Mouse (Mus musculus) spleen, postnatal 10 days (tissue): ENCODE measurements around the gene Cyp2f2.

Source experiments
- DNase-seq, 2 experiments: peaks; one replicate each; pipeline ENCODE4 v3.0.0; 2021 to 2022; ENCODE audit warnings: low spot score in 2 of 2

The Cyp2f2 gene

DNA sequence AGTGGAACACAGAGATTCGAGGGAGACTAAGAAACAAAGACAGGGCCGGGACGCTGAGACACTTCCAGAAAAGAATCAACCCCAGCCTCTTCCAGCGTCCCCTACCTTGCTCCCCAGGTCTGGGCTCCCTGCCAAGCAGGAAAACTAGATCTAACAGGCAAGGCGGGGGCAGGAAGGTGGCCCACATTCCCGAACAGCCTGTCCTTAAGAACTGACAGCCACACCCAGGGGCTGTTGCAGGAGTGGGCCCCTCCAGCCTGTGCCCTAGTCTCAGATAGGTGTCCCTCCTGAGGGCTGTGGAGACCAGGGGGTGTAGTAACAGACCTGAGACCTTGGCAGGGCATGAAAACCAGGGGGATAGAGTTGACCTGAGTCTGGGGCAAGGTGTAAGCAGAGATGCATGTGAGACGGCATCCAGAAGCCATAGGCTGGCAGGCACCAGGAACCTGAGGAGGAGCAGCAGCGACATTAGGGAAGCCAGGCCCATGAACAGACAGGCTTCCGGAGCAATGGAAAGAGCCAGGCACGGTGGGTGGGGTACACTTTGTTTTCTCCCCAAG, 33.6 kb downstream of the Cyp2f2 start, which contains the start of gene Cyp2t4:
TSS of gene Cyp2t4 (plus strand) at position 510 of the 560 bp plus-strand sequence.
- no peak for DNase-seq

DNA sequence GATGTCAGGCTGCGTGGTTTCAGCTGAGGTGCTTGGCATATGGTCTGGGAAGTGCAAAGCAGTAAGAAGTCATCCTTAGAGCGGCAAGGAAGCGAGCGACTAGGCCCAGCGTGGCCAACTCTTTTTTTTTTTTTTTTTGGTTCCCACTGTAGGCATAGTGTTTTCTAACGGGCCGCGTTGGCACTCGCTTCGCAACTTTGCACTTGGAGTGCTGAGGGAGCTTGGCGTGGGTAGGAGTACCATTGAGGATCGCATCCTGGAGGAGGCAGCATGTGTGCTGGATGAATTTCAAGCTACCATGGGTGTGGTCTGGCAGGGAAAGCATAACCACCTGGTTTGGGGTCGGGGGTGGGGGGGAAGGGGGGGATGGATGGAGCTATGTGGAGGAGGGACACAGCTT, 36.3 kb downstream of the Cyp2f2 start:
- DNase-seq, result no peak

DNA sequence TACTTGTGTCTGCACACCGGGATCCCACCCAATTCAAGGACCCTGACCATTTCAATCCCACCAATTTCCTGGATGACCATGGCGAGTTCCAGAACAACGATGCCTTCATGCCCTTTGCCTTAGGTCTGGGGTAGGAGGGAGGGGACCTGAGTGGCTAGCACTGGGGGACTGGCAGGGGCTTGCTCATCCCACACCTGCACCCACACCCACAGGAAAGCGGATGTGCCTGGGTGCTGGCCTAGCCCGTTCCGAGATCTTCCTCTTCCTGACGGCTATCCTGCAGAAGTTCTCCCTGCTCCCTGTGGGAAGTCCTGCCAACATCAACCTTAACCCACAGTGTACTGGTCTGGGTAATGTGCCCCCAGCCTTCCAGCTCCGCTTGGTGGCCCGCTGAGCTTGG, 38.5 kb downstream of the Cyp2f2 start:
- no peak for DNase-seq

DNA sequence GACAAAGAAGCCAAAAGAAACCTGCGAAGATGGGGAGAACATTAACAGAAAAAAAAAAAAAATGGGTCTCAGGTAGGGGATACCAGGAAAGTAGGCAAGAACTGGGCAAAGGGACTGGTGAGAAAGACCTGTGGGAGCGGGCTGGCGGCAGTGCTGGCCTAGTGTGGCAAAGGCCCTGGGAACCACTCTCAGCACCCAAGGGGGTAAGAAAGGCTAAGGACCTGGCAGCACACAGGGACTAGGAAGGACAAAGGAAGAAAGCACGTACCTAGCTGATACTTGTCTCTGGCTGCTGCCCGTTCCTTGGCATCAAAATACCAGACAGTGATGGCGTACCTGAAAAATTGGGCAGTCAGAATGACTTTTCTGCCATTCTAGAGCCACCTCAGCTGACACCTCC, 39.5 kb downstream of the Cyp2f2 start:
- DNase-seq, result no peak

DNA sequence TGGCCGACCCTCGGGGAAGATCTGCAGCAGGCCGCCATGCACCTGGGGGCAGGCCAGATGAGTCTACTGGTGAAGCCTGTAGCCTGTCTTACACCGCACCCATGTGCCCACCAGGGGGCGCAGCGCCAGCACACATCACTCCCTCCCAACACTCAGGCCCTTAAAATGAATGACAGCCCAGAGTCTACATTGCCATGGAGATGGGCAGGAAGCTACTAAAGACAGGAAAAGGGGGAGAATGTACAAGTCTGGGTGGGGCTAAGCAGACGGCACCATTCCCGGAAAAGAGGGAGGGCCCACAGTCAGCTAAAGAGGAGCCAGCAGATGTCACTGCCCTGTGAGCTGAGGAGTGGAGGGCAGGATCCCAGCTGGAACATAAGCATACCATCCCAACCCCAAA, 40.2 kb downstream of the Cyp2f2 start:
- DNase-seq, result peak; percentile 79 to 91

DNA sequence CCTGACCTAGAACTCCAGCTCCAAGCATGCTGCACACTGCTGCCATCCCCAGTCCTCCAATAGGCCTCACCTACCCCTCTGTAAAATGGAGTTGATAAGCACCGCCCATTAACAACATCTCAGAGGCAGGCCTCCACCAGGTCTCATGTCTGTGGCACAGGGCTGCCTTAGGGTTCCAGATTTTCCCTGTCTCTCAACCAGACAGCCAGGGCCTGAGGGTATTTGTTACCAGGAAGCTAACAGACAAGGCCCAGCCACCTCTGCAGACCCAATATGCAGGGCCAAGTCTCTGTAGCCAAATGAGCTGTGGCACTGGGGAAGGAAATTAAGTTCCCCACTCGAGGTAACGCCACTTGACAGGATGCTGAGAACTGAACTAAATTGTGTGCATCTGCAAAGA, 41.2 kb downstream of the Cyp2f2 start:
- no peak for DNase-seq

DNA sequence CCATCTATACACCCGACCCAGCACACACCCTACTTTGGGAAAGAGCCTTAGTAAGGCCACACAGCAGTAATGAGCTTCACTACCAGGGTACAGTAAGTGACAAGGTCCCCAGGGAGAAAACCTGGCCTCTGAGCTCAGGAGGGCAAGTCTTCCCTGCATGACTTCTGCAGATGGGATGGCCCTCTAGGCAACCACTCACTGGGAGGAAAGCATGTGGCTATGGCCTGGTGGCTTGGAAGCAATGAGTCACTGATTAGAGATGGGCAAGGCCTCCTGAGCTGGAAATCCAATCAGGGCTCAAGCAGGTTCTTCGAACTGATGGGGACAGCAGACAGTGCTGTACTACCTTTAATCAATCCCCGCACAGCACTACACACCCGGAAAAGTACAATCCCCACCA, 42.0 kb downstream of the Cyp2f2 start:
- no peak for DNase-seq

DNA sequence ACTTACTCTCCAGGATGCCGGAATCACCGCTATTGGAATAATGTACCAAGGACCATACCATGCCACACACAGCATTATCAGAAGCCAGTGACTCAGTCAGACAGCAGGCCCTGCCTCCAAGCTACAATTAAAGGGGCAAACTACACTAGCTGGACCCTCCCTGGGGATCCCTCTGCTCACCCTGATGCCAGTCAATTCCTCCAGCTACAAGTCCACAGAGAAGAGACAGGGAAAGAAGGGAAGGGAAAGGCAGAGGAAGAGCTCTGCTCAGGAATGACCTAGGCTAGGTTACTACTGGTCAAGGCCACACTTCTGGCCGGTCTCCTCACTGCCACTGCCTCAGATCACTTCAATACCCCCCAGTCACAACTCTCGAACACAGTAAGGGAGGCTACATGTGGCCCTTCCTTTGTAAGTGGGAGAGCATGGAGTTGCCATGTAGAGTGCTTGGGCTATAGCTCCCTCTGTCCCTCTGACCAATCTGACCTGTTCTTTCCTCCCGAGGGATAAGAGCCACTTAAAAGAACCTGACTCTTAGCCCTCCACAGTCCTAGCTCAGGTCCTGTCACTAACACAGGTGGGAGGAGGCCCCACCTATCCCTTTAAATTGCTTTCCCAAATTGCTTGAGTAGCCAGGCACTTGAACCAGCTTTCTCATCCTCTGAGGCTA, 43.2 kb downstream of the Cyp2f2 start:
- DNase-seq, result no peak

DNA sequence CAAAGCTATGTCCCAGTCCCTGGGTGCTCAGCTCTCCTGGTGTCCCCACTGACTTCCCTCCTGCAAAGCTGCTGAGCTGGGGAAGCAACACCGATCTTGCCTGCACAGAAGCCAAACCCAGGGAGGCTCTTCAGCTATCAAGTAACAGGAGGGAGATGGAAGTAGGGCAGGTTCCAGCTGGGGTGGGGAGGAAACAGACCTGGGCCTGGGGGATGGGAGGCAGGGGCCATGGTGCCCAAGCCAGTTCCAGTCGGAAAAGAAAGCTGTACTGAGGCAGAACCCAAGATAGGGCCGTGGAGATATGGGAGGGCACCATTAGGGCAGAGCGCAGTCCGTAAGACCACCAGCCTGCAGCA, 43.7 kb downstream of the Cyp2f2 start:
- no peak for DNase-seq

DNA sequence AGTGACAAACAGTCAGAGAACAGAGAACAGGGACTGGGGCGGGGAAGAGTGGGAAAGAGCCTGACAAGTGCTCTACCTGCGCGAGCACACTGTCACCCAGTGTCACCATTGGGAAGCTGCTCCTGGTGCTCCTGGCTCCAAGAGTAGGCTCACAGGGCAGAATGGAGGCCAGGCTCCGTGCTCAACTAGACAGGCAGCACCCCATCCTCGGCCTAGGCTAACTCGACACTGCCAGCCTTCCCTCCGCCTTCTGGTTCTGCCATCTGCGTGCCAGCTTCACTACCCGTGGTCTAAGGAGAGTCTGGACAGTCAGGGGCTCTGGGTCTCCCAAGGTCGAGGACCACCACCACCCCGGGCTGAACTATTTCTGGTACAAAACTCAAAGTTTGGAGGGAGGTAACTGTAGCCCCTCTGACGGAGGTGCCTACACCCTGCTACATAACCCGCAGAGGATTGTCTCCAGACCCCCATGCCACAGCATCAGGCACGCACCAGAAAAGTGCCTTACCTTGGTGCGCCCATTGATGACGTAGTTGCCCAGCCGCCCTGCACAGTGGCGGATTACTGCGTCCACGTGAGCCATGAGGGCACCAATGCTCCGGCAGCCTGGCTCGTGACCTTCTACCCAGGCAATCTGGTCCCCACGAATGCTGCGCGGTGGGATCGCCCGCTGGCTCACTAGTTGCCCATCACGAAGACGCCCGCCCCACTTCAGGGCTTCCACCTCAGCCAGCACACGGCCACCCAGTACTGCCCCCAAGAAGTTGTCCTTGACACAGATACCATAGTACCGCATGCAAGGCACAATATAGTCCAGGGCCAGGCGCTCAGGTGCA, 44.6 kb downstream of the Cyp2f2 start:
- no peak for DNase-seq

DNA sequence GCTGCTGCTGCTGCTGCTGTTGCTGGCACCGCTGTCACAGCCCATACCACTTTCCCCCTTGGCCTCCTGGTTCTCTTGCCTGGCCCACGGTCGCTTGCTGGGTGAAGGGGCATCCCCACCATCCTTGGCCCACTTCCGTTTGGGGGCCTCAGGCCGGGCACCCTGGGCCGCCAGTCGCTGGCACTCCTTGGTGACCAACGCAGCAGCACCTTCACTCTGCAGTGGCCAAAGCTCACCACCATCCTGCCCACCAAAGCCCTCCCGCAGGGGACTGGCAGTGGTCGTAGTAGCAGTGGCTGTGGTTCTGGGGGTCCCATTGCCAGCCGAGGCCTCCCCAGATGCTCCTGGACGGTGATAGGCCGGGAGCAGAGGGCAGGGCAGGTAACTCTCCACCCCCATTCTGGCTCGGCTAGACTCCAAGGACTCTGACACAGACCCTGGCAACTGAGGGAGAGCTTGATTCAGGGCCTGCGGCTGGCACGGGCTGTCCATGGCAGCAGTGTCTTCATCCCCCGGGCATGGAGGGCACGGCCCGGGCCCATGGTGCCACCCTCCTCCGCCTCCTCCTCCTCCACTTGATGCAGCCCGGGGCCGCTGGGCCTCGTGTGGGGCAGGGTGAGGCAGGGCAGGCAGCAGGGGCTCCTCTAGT, 45.4 kb downstream of the Cyp2f2 start:
- DNase-seq, result no peak

DNA sequence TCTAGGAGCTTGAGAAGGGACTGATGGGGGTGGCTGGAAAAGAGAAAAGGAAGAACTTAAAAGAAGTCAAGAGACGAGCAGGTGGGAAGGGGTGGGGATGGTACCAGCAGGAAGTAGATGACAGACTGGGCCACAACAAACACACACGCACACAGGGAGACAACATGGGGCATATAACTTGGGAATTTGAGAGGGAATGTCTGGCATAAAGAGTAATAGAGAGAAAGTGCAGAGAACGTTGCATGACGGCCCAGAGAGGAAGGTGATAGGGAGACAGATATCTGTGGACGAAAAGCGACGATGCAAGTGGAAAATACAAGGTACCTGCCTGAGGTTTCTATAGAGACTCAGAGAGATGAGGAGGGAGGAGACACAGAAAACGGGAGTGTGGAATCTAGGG, 46.0 kb downstream of the Cyp2f2 start:
- DNase-seq, result no peak

DNA sequence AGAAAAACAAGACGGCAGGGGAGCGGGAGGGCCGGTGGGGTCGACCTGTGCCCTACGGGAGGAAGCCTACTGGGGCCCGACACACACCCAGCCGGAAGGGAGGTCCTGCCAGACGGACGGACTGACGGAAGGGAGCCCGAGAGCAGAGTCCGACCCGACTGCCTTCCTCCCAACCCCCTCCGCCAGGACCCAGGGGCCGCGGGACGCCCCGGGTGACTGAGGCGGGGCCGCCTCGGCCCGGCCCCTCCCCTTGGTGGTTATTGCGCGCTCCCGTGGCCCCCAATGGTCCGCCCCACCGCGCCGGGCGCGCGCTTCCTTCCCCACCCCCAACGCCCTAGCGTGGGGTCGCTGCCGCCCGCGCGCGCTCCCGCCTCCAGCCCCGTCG, 46.5 kb downstream of the Cyp2f2 start:
- peak in 1 of 2 experiments; percentile 88 for DNase-seq

DNA sequence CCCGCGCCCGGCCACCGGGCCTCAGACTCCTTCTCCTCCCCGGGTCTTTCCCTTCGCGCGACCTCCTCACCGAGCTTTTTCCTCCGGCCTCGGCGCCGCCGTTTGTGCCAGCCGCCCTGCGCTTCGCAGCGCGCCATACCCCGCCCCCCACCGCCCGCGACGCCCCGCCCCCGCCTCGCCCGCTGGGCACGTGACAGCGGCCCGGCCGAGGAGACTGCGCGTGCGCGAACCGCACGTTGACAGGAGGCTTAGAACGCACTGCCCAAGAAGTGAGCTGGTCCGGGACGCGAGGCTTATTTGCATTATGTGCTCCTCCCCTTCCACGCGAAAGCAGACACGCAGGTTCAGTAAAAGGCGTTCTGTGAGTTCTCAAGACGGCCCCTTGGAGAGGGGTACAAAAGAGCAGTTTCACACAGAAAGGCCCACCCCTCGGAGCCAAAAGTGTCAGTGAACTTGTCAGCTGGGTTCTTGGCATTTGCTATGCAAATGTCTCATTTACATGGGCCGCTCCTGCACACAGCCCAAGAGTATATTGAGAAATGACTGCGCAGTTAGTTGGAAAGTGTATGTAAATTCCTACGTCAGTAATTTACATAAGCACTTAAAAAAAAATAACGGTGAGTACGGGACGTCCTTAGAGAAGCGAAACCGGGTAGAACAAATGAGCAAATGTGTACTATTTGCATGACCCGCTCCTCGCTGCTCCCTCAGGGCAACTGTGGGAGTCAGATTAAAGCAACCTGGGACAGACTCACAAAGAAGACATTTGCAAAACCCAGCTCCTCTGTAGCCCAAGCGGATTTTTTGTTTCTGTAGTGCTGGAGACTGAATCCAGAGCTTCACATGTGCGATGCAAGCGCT, 47.1 kb downstream of the Cyp2f2 start, which contains the start of gene Egln2:
TSS of gene Egln2 (minus strand) at position 189 of the 861 bp plus-strand sequence.
- DNase-seq, result peak; percentile 91 to 97

DNA sequence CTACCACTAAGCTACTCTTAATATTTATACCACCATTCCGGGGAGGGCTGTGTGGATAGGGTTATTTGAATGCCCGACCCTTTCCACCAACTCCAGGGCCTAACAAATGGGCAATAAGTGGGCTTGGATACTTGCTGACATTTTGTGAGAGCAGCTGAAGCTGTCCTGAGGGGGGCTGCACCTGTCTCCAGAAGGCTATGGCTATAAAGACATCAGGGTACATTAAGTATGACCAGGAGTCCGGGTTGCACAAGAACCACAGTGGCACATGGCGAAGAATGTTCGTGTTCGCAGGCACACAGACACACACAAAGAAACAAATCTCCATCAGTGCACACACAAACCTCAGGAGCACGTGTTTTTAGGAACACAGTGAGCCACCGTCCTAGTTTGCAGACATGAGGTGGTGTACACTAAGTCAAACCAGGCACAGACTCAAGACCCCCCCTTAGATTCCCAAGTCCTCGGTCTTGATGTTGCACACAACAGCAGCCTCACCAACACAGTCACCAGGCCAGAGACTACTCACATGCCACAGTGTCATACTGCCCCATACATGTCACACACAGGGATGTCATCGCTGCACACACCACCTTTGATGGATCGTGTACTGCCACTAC, 47.9 kb downstream of the Cyp2f2 start:
- DNase-seq, result no peak

DNA sequence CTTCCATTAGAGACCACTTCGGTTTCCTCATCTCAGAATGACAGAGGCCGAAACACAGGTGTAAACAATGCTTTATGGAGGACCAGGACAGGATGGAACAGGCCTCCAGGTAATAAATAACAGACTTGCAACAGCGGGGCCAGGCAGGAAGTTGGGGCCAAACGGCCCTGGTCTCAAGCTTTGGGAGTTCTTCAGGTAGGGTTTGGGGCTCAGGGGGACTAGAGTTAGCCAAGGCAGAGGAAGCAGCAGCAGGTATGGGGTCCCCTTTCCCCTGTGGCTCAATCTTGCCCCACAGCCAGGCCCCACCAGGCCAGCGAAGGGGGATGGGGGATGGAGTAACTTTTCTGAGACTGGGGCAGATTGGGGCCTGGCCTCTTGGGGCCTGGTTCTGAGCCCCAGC, 48.7 kb downstream of the Cyp2f2 start:
- no peak for DNase-seq

DNA sequence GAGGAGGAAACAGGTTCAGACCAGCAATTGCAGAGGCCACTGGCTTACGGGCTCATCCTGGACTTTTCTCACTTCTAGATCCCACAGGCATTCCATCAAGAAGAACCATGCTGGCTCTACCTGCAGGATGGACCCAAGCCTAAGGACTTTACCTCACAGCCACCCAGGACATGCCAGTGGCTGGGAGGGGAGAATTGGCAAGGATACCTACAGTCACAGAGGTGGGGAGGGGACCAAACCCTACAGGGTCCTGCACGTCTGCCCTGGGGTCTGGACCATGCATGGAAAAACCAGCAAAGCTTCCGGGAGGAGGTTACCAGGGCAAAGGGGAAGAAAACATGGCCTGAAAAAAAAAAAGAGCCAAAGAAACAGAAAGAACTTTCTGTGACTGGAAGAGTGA, 51.3 kb downstream of the Cyp2f2 start:
- no peak for DNase-seq

DNA sequence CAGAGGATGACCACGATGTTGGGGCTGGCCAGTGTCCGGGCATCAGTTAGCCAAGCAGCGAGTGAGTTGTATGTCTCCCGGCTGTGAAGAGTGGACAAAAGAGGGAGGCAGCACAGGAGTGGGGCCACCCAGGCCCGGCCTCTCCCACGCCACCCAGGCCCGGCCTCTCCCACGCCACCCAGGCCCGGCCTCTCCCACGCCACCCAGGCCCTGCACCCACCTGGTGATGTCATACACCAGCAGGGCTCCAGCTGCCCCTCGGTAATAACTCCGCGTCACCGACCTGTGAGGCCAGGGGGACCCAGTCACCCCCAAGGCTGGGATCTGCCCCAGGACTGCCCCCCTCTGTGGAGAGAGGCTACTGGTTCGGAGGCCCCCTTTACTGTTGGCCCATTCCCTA, 54.8 kb downstream of the Cyp2f2 start:
- DNase-seq, result no peak

DNA sequence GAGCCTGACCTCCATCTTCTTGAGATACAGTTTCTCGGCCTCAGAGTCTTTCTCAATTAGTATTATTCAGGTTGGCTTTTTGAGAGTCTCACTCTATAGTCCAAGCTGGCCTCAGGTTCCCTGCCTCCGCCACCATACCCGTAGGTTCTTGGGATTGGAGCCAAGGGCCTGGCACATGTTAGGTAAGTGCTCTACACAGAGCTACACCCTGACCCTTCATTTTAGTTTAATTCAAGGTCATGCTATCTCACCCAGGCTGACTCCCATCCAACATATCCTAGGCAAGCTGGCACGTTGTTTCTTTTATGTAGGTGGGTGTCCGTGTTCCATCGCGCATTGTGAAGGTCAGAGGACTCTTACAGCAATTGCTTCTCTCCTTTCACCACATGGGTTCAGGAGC, 55.2 kb downstream of the Cyp2f2 start:
- no peak for DNase-seq

DNA sequence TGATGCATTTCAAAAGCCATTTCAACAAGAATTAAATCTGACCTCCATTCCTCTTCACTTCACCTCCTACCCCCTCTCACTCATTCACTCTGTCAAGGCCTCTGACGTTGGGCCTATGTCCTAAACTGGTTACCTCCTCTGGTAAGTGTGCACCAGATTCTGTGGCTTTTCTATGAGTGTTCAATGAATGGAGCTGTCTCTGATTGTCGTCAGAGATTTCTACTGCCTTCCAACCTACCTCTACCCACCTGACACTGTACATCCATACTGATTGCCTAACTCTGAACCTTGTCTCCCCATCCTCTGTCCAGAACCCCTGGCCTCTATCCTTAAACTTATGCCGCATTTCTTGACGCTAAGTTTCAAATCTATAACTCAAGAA, 58.2 kb downstream of the Cyp2f2 start:
- no peak for DNase-seq
